Mouse (Mus musculus) cerebellum, adult 8-10 months (tissue): ENCODE data around the gene Hist1h2an.
"Not testable (repeated sequence)": the region's sequence is repeated elsewhere in the genome, so short reads cannot be mapped to it uniquely, and the experiment has no call there.

Experiments
- DNase-seq: peaks from one replicate; pipeline ENCODE4 v3.0.0; 2022

The Hist1h2an gene

DNA sequence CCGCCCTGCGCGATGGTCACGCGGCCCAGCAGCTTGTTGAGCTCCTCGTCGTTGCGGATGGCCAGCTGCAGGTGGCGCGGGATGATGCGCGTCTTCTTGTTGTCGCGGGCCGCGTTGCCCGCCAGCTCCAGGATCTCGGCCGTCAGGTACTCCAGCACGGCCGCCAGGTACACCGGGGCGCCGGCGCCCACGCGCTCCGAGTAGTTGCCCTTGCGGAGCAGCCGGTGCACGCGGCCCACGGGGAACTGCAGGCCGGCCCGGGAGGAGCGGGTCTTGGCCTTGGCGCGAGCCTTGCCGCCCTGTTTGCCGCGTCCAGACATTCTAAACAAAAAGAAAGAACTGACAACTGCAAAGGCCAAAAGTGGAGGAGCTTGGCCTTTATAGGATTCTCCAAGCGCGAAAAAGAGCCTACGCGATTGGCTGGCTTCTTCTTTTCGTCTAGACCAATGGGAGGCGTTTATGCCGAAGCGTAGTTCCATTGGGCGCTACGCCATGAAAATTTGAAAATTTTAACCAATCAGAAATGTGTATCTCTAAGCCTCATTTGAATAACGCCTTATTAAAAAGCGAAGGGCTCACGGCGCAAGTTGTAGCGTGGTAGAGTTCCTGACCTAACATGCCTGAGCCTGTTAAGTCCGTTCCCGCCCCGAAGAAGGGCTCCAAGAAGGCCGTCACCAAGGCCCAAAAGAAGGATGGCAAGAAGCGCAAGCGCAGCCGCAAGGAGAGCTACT, at the start of gene Hist1h2an, which contains the start of gene Hist1h2bp:
Gene Hist1h2an (minus strand): TSS at position 320 of the 731 bp plus-strand sequence.
Gene Hist1h2bp (plus strand): TSS at position 563 of the 731 bp plus-strand sequence.
- peak; percentile 93 for DNase-seq

- not testable (repeated sequence) for DNase-seq
These were observed 46.4 kb upstream of the Hist1h2an start, which contains the start of the genes Hist1h2ap and Hist1h2br for GRCm38 (mm10) chr13:21833461-21833860. Hist1h2ap (minus strand) TSS chr13:21833507. Hist1h2br (plus strand) TSS chr13:21833743.

DNA sequence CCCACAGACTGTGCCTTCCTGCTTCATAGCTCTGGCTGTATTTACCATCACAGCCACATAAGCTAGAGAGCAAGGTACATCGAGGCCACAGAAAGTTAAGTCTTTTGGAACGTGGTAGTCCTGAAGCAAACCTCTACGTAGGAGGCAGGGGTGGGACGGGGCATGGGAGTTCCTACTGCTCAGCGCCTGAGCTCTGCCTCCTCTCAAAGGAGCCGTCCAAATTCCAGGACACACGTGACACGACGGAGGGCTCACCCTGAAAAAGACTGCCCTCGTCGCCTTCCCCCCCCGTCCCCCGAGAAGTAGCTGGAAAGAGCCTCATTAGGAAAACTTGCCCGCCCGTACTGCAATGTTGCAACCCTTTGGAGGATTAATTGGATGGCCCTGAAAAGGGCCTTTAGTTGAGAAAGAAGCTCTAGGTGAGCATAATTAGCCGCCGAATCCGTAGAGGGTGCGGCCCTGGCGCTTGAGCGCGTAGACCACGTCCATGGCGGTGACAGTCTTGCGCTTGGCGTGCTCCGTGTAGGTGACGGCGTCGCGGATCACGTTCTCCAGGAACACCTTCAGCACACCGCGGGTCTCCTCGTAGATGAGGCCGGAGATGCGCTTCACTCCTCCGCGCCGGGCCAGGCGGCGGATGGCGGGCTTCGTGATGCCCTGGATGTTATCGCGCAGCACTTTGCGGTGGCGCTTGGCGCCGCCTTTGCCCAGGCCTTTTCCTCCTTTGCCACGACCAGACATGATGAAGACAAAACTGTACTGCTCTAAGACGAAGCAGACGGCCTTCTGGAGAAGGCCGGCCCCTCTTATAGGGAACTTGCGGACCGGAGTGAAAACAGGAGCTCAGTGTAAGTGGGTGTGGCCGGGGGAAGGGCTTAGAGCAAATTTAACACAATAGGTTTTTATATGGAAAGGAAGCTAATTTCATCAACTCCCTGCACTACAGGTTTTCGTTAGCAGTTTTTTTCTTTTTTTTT, 44.7 kb upstream of the Hist1h2an start, which contains the start of gene Hist1h4n:
Gene Hist1h4n (minus strand): TSS at position 779 of the 977 bp plus-strand sequence.
- not testable (repeated sequence) for DNase-seq

DNA sequence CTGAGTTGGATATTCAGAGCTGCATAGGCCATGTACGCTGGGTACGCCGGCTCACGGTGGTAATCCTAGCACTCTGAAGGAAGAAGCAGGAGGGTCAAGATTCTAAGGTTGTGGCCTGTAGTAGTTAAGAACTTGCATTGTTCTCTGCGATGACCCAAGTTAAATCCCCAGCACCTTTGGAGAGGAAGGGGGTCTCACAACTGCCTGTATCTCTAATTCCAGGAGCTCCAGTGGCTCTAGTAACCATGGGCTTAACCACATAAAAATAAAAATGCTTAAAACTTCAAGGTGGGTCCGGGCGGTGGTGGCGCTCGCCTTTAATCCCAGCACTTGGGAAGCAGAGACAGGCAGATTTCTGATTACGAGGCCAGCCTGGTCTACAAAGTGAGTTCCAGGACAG, 43.3 kb upstream of the Hist1h2an start:
- DNase-seq: no peak

- DNase-seq: no peak
These were observed 41.5 kb upstream of the Hist1h2an start for GRCm38 (mm10) chr13:21828511-21828910.

DNA sequence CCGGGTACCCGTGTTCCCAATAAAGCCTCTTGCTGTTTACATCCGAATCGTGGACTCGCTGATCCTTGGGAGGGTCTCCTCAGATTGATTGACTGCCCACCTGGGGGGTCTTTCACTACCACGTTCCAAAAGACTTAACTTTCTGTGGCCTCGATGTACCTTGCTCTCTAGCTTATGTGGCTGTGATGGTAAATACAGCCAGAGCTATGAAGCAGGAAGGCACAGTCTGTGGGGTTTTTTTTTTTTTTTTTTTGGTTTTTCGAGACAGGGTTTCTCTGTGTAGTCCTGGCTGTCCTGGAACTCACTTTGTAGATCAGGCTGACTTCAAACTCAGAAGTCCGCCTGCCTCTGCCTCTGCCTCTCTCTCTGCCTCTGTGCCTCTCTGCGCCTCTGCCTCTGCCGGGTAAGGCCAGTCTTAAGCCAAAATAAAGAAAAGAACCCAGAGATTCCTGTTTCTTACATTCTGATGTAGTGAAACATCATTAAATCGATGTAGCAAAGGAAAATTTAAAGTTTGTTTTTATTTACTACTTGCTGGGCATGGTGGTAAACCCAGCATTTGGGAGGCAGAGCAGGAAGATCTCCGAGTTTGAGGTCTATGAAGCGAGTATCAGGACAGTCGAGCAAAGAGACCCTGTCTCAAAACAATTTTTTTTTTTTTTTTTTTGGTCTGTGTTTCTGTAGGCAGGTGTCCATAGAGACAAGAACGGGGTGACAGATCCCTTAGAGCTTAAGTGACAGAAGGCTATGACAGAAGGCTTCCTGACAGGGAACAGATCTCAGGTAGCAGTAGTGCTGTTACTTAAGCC, 33.3 kb upstream of the Hist1h2an start:
- not testable (repeated sequence) for DNase-seq

DNA sequence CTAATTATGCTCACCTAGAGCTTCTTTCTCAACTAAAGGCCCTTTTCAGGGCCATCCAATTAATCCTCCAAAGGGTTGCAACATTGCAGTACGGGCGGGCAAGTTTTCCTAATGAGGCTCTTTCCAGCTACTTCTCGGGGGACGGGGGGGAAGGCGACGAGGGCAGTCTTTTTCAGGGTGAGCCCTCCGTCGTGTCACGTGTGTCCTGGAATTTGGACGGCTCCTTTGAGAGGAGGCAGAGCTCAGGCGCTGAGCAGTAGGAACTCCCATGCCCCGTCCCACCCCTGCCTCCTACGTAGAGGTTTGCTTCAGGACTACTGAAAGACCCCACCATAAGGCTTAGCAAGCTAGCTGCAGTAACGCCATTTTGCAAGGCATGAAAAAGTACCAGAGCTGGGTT, 25.1 kb upstream of the Hist1h2an start:
- DNase-seq: not testable (repeated sequence)

GRCm38 (mm10) chr13:21811539-21811938, 24.5 kb upstream of the Hist1h2an start, which contains the start of gene Hist1h4m:
Hist1h4m (plus strand) TSS chr13:21811746.
- not testable (repeated sequence) for DNase-seq

DNA sequence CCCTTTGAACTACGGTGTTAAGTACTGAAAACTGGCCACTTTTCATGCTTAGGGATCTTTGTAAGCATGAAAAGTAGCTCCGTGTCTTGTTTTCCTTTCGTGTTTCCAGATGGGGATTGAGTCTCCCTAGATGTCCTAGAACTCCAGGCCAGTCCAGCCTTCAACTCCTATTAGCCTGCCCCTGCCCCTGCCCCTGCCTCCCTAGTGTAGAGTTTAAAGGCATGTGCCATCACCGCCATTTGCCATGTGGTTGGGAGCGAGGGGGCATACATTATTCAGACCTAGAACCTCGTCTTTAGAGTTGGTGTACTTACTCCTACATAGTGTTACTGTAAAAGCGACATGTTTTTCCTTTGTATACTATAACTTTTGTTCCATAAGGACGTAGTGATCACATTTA, 24.1 kb upstream of the Hist1h2an start:
- not testable (repeated sequence) for DNase-seq

GRCm38 (mm10) chr13:21810073-21810472, 23.1 kb upstream of the Hist1h2an start, which contains the start of the genes Hist1h2bq and Hist1h2ao:
Hist1h2bq (minus strand) TSS chr13:21810197.
Hist1h2ao (plus strand) TSS chr13:21810465.
- not testable (repeated sequence) for DNase-seq

- DNase-seq: not testable (repeated sequence)
These were observed 16.0 kb upstream of the Hist1h2an start for GRCm38 (mm10) chr13:21803058-21803457.

DNA sequence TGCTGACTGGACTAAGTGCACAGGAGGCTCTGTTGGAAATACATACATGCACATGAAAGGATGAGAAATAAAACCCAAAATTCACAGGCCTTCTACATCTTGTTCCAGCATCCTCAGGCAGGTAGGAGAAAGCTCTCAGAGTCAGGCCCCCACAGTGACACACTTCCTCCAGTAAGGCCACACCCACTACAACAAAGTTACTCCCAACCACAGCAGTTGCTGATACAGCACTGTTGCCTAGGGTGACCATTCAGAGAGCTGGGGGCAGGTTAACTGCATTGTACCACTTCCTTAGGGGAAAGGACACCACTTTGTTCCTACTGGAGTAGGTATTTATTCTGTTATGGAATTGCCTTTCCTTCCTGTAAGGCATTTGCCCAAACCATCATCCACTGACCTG, 10.1 kb upstream of the Hist1h2an start:
- not testable (repeated sequence) for DNase-seq

GRCm38 (mm10) chr13:21795584-21795983, 8.6 kb upstream of the Hist1h2an start:
- DNase-seq: no peak

GRCm38 (mm10) chr13:21790601-21791283, 3.7 kb upstream of the Hist1h2an start:
- DNase-seq: no peak

DNA sequence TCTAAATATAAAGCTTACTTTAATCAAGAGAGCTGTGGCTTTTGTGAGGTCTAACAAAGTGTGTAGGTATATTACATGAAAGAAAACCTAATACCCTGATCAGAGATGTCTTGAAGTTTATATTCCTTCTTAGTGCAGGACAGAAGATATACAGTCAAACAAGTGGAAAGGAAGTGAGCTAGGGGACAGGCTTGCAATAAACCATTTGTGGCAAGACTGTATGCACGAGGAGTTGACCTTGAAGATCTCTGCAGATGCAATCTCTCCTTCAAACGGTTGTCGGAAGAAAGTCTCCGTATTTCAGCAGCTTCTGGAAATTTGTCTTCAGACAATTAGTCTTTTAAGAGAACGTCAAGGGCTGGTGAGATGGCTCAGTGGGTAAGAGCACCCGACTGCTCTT, 2.9 kb upstream of the Hist1h2an start:
- DNase-seq: no peak

GRCm38 (mm10) chr13:21787760-21788593, 959 bp upstream of the Hist1h2an start:
- no peak for DNase-seq

DNA sequence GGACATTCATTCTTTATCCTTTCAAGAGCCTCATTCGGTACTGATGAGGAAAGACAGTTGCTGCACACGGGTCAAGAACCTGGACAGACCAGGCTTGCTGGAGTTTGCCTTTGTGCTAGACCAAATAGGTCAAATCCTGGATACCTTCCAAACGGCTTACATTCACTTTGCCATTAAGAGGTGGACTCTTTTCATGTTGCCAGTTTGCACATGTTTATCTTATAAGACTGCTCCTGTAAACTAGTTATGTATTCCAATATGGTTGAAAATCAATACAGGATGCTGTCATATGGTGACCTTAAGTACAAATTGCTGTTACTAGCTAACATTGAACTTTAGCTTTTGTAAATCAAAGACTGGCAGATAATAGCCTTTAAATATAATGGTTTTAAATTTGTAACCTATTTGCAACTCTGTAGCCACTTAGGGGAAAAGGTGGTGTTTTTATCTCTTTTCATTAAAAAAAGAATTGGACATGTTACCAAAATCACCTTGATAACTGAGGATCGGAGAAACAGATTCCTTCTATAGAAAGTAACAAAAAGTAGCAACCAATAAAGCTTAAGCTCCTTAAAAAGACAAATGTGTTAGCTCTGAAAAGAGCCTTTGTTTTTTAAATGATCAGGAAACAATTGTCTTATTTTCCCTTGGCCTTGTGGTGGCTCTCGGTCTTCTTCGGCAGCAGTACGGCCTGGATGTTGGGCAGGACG, 674 bp downstream of the Hist1h2an start:
- no peak for DNase-seq

DNA sequence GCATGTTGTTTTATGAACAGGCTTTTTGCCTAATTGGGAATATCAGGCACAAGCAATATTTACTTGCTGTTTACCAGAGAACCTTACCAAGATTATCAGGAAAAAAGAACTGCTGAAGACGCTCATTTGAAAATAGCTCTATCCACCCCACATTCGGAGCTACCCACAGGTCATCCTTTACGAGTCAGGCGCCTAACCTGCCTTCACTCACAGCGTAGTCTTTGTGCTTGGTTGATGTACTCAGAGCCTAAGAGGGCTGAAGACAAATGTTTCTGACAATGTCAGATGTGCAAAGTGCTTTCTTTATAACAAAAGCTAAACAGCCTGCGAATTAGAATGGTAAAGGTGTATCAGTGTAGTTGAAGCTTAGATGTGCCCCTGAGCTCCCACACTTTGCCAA, 2.7 kb downstream of the Hist1h2an start:
- DNase-seq: no peak

- DNase-seq: no peak
These were observed 3.3 kb downstream of the Hist1h2an start for GRCm38 (mm10) chr13:21783734-21784161.

GRCm38 (mm10) chr13:21783255-21783617, 3.8 kb downstream of the Hist1h2an start, which contains the start of gene Hist1h3i:
Hist1h3i (minus strand) TSS chr13:21783370.
- DNase-seq: peak; percentile 65
